Mouse (Mus musculus) G1E (cell line): ENCODE data around the gene Tmem160.

Experiments used
- CTCF ChIP-seq: IDR thresholded peaks from 2 replicates; pipeline ENCODE4 v1.5.1; 2012; ENCODE audit warnings: low read depth, low read length, inconsistent platforms, mixed read lengths
- GATA1 ChIP-seq: IDR thresholded peaks from 2 replicates; pipeline ENCODE4 v1.6.1; 2012; ENCODE audit warnings: borderline replicate concordance, low read length, inconsistent platforms, mixed read lengths
- GATA2 ChIP-seq: IDR thresholded peaks from 2 replicates; pipeline ENCODE4 v1.6.1; 2012; ENCODE audit warnings: low read depth, low read length, inconsistent platforms, borderline replicate concordance
- POLR2AphosphoS5 ChIP-seq: IDR thresholded peaks from 2 replicates; pipeline ENCODE4 v1.6.1; 2012; ENCODE audit warnings: low read depth, low read length, inconsistent platforms; ENCODE audit not compliant: insufficient replicate concordance
- TAL1 ChIP-seq: conservative IDR thresholded peaks from 2 replicates; pipeline ENCODE4 v1.6.1; 2012; ENCODE audit warnings: low read depth, low read length, inconsistent platforms, mixed read lengths

- TF ChIP-seq CTCF, result no peak
- TF ChIP-seq GATA1, result no peak
- TF ChIP-seq TAL1, result no peak
- no peak for TF ChIP-seq GATA2
- no peak for TF ChIP-seq POLR2AphosphoS5
Measured at GRCm38 (mm10) chr7:16435088-16435487, 17.5 kb upstream of the Tmem160 start.
